Mouse (Mus musculus): ENCODE measurements around the gene Rpl22l1. TPM values are rescaled to one million over a fixed set of nuclear protein-coding genes. Genes with fewer than 3 reads are reported as not detected.
"Not testable (repeated sequence)": the region's sequence is repeated elsewhere in the genome, so short reads cannot be mapped to it uniquely, and the experiment has no call there.

The Rpl22l1 gene
- polyA plus RNA-seq, 3 experiments from 2014 or later, result 509 to 791 (median 702) TPM

DNA sequence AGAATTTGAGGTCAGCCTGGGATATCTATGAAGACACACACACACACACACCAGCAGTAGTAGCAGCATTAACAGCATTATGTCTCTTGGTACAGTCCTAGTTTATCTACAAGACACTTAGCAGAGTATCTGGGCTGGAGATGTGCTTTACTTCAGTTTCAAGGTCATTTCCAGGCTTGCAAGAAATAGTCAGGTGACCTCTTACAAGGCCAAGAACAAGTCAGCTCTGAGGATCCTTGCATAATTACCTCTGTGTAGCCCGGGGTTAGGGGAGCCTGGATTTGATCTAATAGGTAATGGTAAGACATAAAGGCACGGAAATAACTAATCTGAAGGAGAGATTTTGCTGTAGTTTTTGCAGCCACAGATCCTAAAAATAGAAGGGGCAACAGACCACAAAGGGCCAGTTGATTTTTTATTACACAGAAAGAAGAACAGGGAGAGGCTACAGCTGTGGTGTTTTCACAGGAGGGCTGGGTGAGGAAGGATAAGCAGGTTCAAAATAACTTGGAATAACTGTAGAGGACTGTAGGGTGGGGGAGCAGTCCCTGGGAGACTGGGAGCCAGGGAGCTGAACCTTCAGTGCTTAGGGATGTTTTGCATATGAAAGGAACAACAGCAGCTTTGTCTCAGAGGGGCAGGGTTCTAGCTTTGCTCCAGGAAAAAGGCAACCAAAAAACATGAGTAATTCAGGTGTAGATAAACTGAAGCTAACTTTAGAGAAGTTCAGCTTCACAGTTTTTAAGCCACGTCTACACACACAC is 36.8 kb downstream of the Rpl22l1 start:
- ATAC-seq, result no peak

DNA sequence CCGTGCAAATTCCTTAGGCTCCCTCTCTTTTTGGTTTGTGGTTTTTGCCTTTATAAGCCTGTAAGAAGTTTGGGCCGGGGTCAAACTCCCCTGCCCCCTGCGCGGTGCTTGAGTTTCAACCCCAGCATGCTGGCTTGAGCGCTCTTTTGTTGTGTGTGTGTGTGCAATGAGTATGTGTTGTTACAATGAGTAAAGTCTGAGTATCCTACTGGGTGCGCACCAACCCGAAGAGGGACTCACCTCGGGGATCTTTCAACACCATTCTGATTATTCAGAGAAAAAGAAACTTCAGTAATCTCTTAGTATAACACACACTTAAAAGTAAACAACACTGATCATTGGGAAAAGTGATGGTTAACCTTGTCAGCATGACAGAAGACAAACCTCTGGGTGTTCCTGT is 38.0 kb downstream of the Rpl22l1 start:
- no peak for ATAC-seq

DNA sequence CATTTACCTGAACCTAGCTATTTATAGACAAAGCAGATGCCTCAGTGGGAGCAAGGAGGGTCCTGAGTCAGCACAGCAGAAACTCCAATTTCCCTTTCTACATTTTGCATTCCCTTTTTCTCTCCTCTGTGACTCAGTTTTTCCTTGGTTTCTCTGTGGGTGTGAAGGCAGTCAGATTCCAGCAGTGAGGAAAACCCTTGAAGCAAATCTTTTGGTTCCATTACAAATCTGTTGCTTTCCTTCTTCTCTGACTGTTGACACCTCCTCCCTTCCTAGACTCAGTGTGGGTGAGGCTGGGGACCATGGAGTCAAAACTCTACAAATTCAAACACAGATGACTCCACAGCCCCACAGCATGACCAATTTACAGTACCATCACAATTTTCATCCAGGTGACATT is 41.9 kb downstream of the Rpl22l1 start:
- ATAC-seq, result no peak

DNA sequence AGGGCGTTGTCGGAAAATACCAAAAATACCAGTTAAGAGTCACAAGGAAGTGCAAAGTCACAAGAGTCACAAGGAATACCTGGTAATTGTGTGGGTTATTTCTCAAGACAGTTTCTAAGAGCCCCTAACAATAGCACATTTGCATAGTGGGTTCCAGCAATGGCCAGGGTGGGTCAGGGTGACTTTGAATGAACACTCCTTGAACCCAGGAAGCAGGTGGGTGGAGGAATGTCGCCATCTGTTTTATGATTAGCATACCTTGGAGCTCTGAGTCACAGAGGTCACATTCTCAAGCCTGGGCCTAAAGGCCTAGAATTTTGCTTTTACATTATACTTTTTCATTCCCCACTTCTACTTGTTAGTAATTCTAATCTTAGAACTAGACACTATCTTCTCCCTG is 46.9 kb downstream of the Rpl22l1 start:
- ATAC-seq, result not testable (repeated sequence)

Other genes starting within 250 kb of the Rpl22l1 start
- under 1 TPM; 0.21 to 0.38 (median 0.27) TPM for gene Slc2a2, start 107.5 kb upstream of the Rpl22l1 start, polyA plus RNA-seq (2017; shearing (Covaris generic))
- 1 to 10 TPM; 4.2 to 7.2 (median 5.6) TPM for gene Eif5a2, start 24.2 kb upstream of the Rpl22l1 start, polyA plus RNA-seq (2017; shearing (Covaris generic))
- gene Gm1527, start 87.2 kb downstream of the Rpl22l1 start, polyA plus RNA-seq (2017; shearing (Covaris generic)), result not detected